Mouse (Mus musculus) liver, embryonic 15.5 days (tissue): Measurements from ENCODE around the gene Cd47. TPM values are rescaled to one million over a fixed set of nuclear protein-coding genes. Genes with fewer than 3 reads are reported as not detected.

ENCODE experiments used
- ATAC-seq: fragments of 200-750 bp; cut with Nextera tagmentation; 2 replicates; pipeline ENCODE4 v1.8.0; 2017; ENCODE audit warnings: moderate number of reproducible peaks, mild to moderate bottlenecking, moderate library complexity; ENCODE audit not compliant: insufficient read depth
- H3K27ac ChIP-seq: fragments of 300-500 bp; sonication (generic); replicated peaks from 2 replicates; pipeline ENCODE4 v1.5.1; 2015; ENCODE audit warnings: mild to moderate bottlenecking, inconsistent platforms
- H3K27me3 ChIP-seq: fragments of 300-500 bp; sonication (generic); 2 replicates; pipeline ENCODE4 v1.6.1; 2015; ENCODE audit warnings: mild to moderate bottlenecking, inconsistent platforms
- H3K36me3 ChIP-seq: fragments of 300-500 bp; sonication (generic); replicated peaks from 2 replicates; pipeline ENCODE4 v1.6.1; 2015; ENCODE audit warnings: moderate library complexity, mild to moderate bottlenecking, inconsistent platforms
- H3K4me1 ChIP-seq: fragments of 300-500 bp; sonication (generic); replicated peaks from 2 replicates; pipeline ENCODE4 v1.6.1; 2015; ENCODE audit warnings: inconsistent platforms
- H3K4me2 ChIP-seq: fragments of 300-500 bp; sonication (generic); 2 replicates; pipeline ENCODE4 v1.6.1; 2015; ENCODE audit warnings: moderate library complexity, mild to moderate bottlenecking, inconsistent platforms
- H3K4me3 ChIP-seq: fragments of 300-500 bp; sonication (generic); replicated peaks from 2 replicates; pipeline ENCODE4 v1.5.1; 2015; ENCODE audit warnings: mild to moderate bottlenecking, inconsistent platforms
- H3K9ac ChIP-seq: fragments of 300-500 bp; sonication (generic); 2 replicates; pipeline ENCODE4 v1.6.1; 2015; ENCODE audit warnings: moderate library complexity, mild to moderate bottlenecking, inconsistent platforms
- H3K9me3 ChIP-seq: fragments of 300-500 bp; sonication (generic); replicated peaks from 2 replicates; pipeline ENCODE4 v1.6.1; 2016; ENCODE audit warnings: inconsistent platforms
- WGBS: fragments of 180-500 bp; shearing (Covaris S2); methylation state at CpG from one replicate; pipeline ENCODE4 v1.1.7; 2015; ENCODE audit warnings: mixed read lengths; ENCODE audit not compliant: insufficient replicate concordance; 5-methylcytosine and 5-hydroxymethylcytosine counted together
- polyA plus RNA-seq: library from polyadenylated mRNA; unstranded; fragments of >200 nt; fragmentation: Nextera tagmentation; extraction: Ambion mirVana; gene quantifications from 2 replicates; pipeline ENCODE4 v1.2.1, GENCODE M21; 2015

Gene Cd47
- polyA plus RNA-seq, 1 experiment from 2014 or later: 301 TPM

GRCm38 (mm10) chr16:49873918-49874317 lies 73.6 kb downstream of the Cd47 start:
- no peak overlapping the region for H3K27ac ChIP-seq
- H3K27me3 ChIP-seq: no peaks in the 10 kb centered on the region
- no peak overlapping the region for H3K4me2 ChIP-seq
- peaks cover 91% of the 10 kb centered on the region for H3K36me3 ChIP-seq
- H3K4me3 ChIP-seq: no peak overlapping the region
- peaks cover 74% of the 10 kb centered on the region for H3K4me1 ChIP-seq
- no peak for ATAC-seq
- 45% methylated on average over 2 of the region's 2 CpGs for WGBS
- no peak overlapping the region for H3K9ac ChIP-seq
- no peaks in the 10 kb centered on the region for H3K9me3 ChIP-seq

GRCm38 (mm10) chr16:49874546-49874945 lies 74.2 kb downstream of the Cd47 start:
- H3K27me3 ChIP-seq: no peaks in the 10 kb centered on the region
- no peak overlapping the region for H3K27ac ChIP-seq
- ATAC-seq: no peak
- H3K9ac ChIP-seq: no peak overlapping the region
- H3K4me1 ChIP-seq: peaks cover 76% of the 10 kb centered on the region
- H3K4me2 ChIP-seq: peak overlapping the region; percentile 13; the same call in 1 of the 2 replicates
- no peaks in the 10 kb centered on the region for H3K9me3 ChIP-seq
- no peak overlapping the region for H3K4me3 ChIP-seq
- H3K36me3 ChIP-seq: peaks cover 91% of the 10 kb centered on the region
- WGBS: 77% methylated on average over 1 of the region's 1 CpGs

GRCm38 (mm10) chr16:49876291-49877030 lies 76.1 kb downstream of the Cd47 start:
- no peak overlapping the region for H3K4me3 ChIP-seq
- H3K9me3 ChIP-seq: no peaks in the 10 kb centered on the region
- 53% methylated on average over 9 of the region's 9 CpGs for WGBS
- H3K9ac ChIP-seq: no peak overlapping the region
- H3K4me2 ChIP-seq: peak overlapping the region; percentile 1
- H3K36me3 ChIP-seq: peaks cover 91% of the 10 kb centered on the region
- no peak overlapping the region for H3K27ac ChIP-seq
- ATAC-seq: peak; percentile 30
- H3K4me1 ChIP-seq: peaks cover 80% of the 10 kb centered on the region
- no peaks in the 10 kb centered on the region for H3K27me3 ChIP-seq

GRCm38 (mm10) chr16:49877243-49877642 lies 76.9 kb downstream of the Cd47 start:
- Histone ChIP-seq H3K4me3 (no peak overlapping the region), H3K4me2 (0 out of 2 replicates have a peak overlapping the region, but pooled peaks have one; percentile 1), H3K9me3 (no peaks in the 10 kb centered on the region), H3K27me3 (no peaks in the 10 kb centered on the region), H3K36me3 (peaks cover 91% of the 10 kb centered on the region), H3K27ac (no peak overlapping the region), H3K4me1 (peaks cover 81% of the 10 kb centered on the region), H3K9ac (no peak overlapping the region)
- 0 out of 2 replicates have a peak, but pooled peaks have one; percentile 13 for ATAC-seq
- WGBS: 49% methylated on average over 9 of the region's 9 CpGs

GRCm38 (mm10) chr16:49878051-49878450 lies 77.7 kb downstream of the Cd47 start:
- peaks cover 82% of the 10 kb centered on the region for H3K4me1 ChIP-seq
- ATAC-seq: no peak
- H3K36me3 ChIP-seq: peaks cover 94% of the 10 kb centered on the region
- no peaks in the 10 kb centered on the region for H3K27me3 ChIP-seq
- WGBS: 90% methylated on average over 2 of the region's 2 CpGs
- H3K27ac ChIP-seq: no peak overlapping the region
- no peak overlapping the region for H3K4me3 ChIP-seq
- no peak overlapping the region for H3K9ac ChIP-seq
- no peaks in the 10 kb centered on the region for H3K9me3 ChIP-seq
- no peak overlapping the region for H3K4me2 ChIP-seq

GRCm38 (mm10) chr16:49886403-49887066 lies 86.2 kb downstream of the Cd47 start:
- Histone ChIP-seq H3K27me3 (no peaks in the 10 kb centered on the region), H3K9me3 (no peaks in the 10 kb centered on the region), H3K9ac (no peak overlapping the region), H3K4me1 (peaks cover 40% of the 10 kb centered on the region), H3K4me3 (no peak overlapping the region), H3K36me3 (peaks cover 94% of the 10 kb centered on the region), H3K4me2 (no peak overlapping the region), H3K27ac (no peak overlapping the region)
- no peak for ATAC-seq
- 88% methylated on average over 9 of the region's 9 CpGs for WGBS

GRCm38 (mm10) chr16:49887290-49887689 lies 87.0 kb downstream of the Cd47 start:
- Histone ChIP-seq H3K9me3 (no peaks in the 10 kb centered on the region), H3K4me3 (no peak overlapping the region), H3K4me2 (no peak overlapping the region), H3K9ac (no peak overlapping the region), H3K27ac (no peak overlapping the region), H3K27me3 (no peaks in the 10 kb centered on the region), H3K36me3 (peaks cover 95% of the 10 kb centered on the region), H3K4me1 (peaks cover 33% of the 10 kb centered on the region)
- no peak for ATAC-seq
- WGBS: 42% methylated on average over 3 of the region's 3 CpGs

GRCm38 (mm10) chr16:49887811-49888564 lies 87.7 kb downstream of the Cd47 start:
- Histone ChIP-seq H3K4me2 (no peak overlapping the region), H3K9ac (no peak overlapping the region), H3K27ac (no peak overlapping the region), H3K9me3 (no peaks in the 10 kb centered on the region), H3K4me1 (peaks cover 31% of the 10 kb centered on the region), H3K4me3 (no peak overlapping the region), H3K36me3 (peaks cover 94% of the 10 kb centered on the region), H3K27me3 (no peaks in the 10 kb centered on the region)
- ATAC-seq: no peak
- 39% methylated on average over 9 of the region's 9 CpGs for WGBS

GRCm38 (mm10) chr16:49889031-49889655 lies 88.8 kb downstream of the Cd47 start:
- peaks cover 94% of the 10 kb centered on the region for H3K36me3 ChIP-seq
- 96% methylated on average over 2 of the region's 2 CpGs for WGBS

GRCm38 (mm10) chr16:49892252-49892651 lies 91.9 kb downstream of the Cd47 start:
- Histone ChIP-seq H3K4me1 (peaks cover 26% of the 10 kb centered on the region), H3K4me2 (no peak overlapping the region), H3K27ac (no peak overlapping the region), H3K27me3 (no peaks in the 10 kb centered on the region), H3K4me3 (no peak overlapping the region), H3K9me3 (no peaks in the 10 kb centered on the region), H3K9ac (no peak overlapping the region), H3K36me3 (peaks cover 94% of the 10 kb centered on the region)
- ATAC-seq: no peak
- WGBS: 83% methylated on average over 3 of the region's 3 CpGs

More at GRCm38 (mm10) chr16:49889031-49889655, 88.8 kb downstream of the Cd47 start:
- Histone ChIP-seq H3K27me3 (no peaks in the 10 kb centered on the region), H3K9me3 (no peaks in the 10 kb centered on the region), H3K27ac (no peak overlapping the region), H3K4me3 (no peak overlapping the region), H3K4me1 (peaks cover 38% of the 10 kb centered on the region), H3K9ac (no peak overlapping the region), H3K4me2 (no peak overlapping the region)
- ATAC-seq: no peak
